Mouse (Mus musculus) gastrocnemius, postnatal 10 days (tissue): ENCODE results near the gene Ispd. TPM values are rescaled to one million over a fixed set of nuclear protein-coding genes. Genes with fewer than 3 reads are reported as not detected.
"Not testable (repeated sequence)": the region's sequence is repeated elsewhere in the genome, so short reads cannot be mapped to it uniquely, and the experiment has no call there.

Source experiments
- DNase-seq: peaks from one replicate; pipeline ENCODE4 v3.0.0; 2021; ENCODE audit warnings: mixed read lengths
- long read RNA-seq, 2 experiments: library from polyadenylated mRNA; stranded (forward); transcript quantifications; one replicate each; pipeline ENCODE4 v2.0.0; 2021
- total RNA-seq, 2 experiments: library from RNA; stranded (reverse); gene quantifications; 2 replicates each; pipeline ENCODE4 v1.2.3; 2021

The Ispd gene
- total RNA-seq: 1 to 10 TPM; 8.9 to 9.4 TPM
- long read RNA-seq, experiment 1, transcript Ispd-201 (10 exons, 2,690 nt): major isoform, 16 of 19 reads
- long read RNA-seq, experiment 1, partial matches to known transcripts: 2 of 19 reads
- long read RNA-seq, experiment 1, other reads (novel, unspliced or antisense): 1 of 19 reads
- long read RNA-seq, experiment 2, transcript Ispd-201 (10 exons, 2,690 nt): major isoform, 7 of 8 reads
- long read RNA-seq, experiment 2, partial matches to known transcripts: 0 of 8 reads
- long read RNA-seq, experiment 2, other reads (novel, unspliced or antisense): 0 of 8 reads

GRCm38 (mm10) chr12:36381441-36382340 lies at the start of gene Ispd, which contains the start of gene D630036H23Rik:
Gene Ispd, plus strand, starts transcription at chr12:36381450.
Gene D630036H23Rik, minus strand, starts transcription at chr12:36382181.
- peak; percentile 81 for DNase-seq

- no peak for DNase-seq
Observed at GRCm38 (mm10) chr12:36332676-36333075, 48.6 kb upstream of the Ispd start.

- DNase-seq: no peak
Observed at GRCm38 (mm10) chr12:36333837-36334281, 47.4 kb upstream of the Ispd start.

GRCm38 (mm10) chr12:36344131-36344530 lies 37.1 kb upstream of the Ispd start:
- no peak for DNase-seq

- DNase-seq: no peak
Observed at GRCm38 (mm10) chr12:36360064-36360463, 21.2 kb upstream of the Ispd start.

GRCm38 (mm10) chr12:36360693-36361092 lies 20.6 kb upstream of the Ispd start:
- no peak for DNase-seq

GRCm38 (mm10) chr12:36364013-36364412 lies 17.2 kb upstream of the Ispd start:
- DNase-seq: no peak

GRCm38 (mm10) chr12:36373237-36373998 lies 7.8 kb upstream of the Ispd start:
- no peak for DNase-seq

GRCm38 (mm10) chr12:36376391-36376790 lies 4.9 kb upstream of the Ispd start:
- not testable (repeated sequence) for DNase-seq

GRCm38 (mm10) chr12:36380254-36380653 lies 996 bp upstream of the Ispd start:
- DNase-seq: no peak

GRCm38 (mm10) chr12:36380806-36381205 lies 444 bp upstream of the Ispd start:
- no peak for DNase-seq

- DNase-seq: no peak
Observed at GRCm38 (mm10) chr12:36385386-36385785, 4.1 kb downstream of the Ispd start.

GRCm38 (mm10) chr12:36386991-36387390 lies 5.7 kb downstream of the Ispd start:
- DNase-seq: no peak

GRCm38 (mm10) chr12:36395115-36395514 lies 13.9 kb downstream of the Ispd start:
- DNase-seq: no peak

GRCm38 (mm10) chr12:36423677-36424076 lies 42.4 kb downstream of the Ispd start:
- no peak for DNase-seq

GRCm38 (mm10) chr12:36425258-36425657 lies 44.0 kb downstream of the Ispd start:
- no peak for DNase-seq

GRCm38 (mm10) chr12:36426163-36427045 lies 45.2 kb downstream of the Ispd start:
- DNase-seq: no peak

- DNase-seq: no peak
Observed at GRCm38 (mm10) chr12:36436956-36437355, 55.7 kb downstream of the Ispd start.

- DNase-seq: no peak
Observed at GRCm38 (mm10) chr12:36439396-36439795, 58.1 kb downstream of the Ispd start.

- DNase-seq: no peak
Observed at GRCm38 (mm10) chr12:36456002-36456401, 74.8 kb downstream of the Ispd start.

GRCm38 (mm10) chr12:36457726-36458125 lies 76.5 kb downstream of the Ispd start:
- DNase-seq: no peak
